Mouse (Mus musculus) v-Abl transformed pro-B cells (cell line): ENCODE data around the gene 2010315B03Rik.
"Not testable (repeated sequence)": the region's sequence is repeated elsewhere in the genome, so short reads cannot be mapped to it uniquely, and the experiment has no call there.

Source experiments
- in situ Hi-C, 2 experiments: fragments of 400-800 bp; cut with MboI; formaldehyde crosslinking; loops; one replicate each; pipeline ENCODE4 v1.15.1; 2025; ENCODE audit not compliant: unreplicated experiment in 2 of 2

Gene 2010315B03Rik

GRCm38 (mm10) chr9:124312171-124313142, at the start of gene 2010315B03Rik:
Gene 2010315B03Rik, minus strand, starts transcription at chr9:124312696.
- in situ Hi-C loops: no loop called here

DNA sequence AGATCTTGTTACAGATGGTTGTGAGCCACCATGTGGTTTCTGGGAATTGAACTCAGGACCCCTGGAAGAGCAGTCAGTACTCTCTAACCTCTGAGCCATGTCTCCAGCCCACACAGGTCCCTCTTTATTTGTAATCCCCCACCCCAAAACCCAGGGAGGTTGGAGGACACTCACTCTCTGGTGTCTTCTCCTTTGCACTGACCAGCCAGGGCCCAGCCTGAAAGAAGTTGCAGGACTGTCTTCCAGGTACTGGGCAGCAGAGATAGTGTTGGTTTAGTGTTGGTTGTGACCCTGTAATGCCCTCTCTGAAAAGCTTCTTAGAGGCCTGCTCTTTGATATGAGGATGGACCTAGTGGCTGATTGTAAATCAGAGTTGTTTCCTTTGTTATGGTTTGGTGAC, 994 bp downstream of the 2010315B03Rik start:
- in situ Hi-C loops: no loop called here

DNA sequence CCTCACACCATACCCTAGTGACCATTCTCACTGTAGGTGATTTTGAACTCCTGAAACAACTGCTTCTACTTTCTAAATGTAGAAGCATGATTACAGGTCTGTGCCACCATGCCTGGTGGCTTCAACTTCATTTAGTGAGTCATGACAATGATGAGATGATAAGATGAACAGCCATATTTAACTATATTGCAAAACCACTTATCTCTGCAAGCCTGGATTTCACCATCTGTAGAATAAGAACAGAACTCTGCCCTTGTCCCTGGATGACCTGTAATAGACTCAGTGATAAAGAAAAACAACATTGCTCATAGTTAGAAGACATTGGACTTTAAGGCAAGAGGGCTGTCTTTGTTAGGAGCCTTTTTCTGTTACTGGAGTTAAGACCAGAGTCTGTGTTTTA, 24.2 kb downstream of the 2010315B03Rik start:
- in situ Hi-C loops: no loop called here

GRCm38 (mm10) chr9:124281912-124282686, 30.4 kb downstream of the 2010315B03Rik start:
- in situ Hi-C loops: no loop called here

GRCm38 (mm10) chr9:124281448-124281791, 31.1 kb downstream of the 2010315B03Rik start:
- in situ Hi-C loops: no loop called here

DNA sequence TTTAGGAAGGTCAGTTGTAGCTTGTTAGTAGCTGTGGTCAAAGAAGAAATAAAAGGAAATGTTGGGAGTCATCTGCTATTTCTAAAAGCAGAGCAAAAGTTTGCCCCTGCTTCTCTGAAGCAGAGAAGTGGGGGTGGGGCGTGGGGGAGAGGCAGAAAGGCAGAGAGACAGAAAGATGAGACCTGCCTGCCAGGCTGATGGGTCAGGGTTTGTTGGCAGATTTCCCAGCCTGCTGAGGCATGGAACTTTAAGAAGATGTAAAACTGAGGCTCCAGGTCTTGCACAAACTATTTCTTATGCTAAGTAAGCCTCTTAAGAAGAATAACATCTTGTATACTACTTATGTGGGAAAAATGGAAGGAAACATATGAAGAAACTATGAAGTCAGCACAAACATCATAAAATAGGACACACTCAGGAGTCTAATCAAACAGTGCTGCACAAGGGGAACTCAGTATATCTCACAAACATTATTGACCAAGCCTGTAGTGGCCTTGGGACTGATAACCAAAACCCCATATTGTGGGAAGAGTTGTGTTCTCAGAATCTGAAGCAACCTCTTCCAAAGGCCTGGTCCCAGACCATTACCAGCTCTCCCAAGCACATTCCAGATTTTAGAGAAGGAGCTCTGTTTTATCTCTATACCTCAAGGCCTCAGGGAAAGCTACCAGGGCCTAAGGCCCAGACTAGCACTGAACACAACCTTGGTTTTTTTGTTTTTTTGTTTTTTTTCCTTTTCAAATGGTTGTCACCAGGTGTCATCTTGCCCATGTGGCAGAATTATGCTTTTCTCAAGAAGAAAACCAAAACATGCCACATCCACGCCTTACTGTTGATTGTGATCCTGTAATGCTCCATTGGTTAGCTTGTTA, 31.7 kb downstream of the 2010315B03Rik start:
- in situ Hi-C loops: no loop called here

DNA sequence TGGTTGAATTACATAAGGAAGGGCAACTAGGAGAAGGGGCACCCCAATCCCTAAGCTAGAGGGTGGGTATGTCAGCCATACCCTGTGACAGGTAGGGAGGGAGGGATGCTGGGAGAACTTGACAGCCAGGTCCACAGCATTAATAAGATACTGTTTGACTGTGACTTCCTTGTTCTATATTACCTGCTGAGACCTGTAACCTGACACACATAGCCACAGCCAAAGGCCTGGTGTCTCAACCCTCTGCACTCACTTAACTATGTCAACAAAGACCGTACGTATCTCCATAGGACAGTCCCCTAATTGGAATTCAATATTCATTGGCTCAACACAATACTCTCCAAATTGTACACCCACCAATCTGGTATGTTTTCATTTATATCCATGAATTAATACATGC, 33.2 kb downstream of the 2010315B03Rik start:
- in situ Hi-C loops: no loop called here

- in situ Hi-C loops: no loop called here
Observed at GRCm38 (mm10) chr9:124275064-124275463, 37.4 kb downstream of the 2010315B03Rik start.

DNA sequence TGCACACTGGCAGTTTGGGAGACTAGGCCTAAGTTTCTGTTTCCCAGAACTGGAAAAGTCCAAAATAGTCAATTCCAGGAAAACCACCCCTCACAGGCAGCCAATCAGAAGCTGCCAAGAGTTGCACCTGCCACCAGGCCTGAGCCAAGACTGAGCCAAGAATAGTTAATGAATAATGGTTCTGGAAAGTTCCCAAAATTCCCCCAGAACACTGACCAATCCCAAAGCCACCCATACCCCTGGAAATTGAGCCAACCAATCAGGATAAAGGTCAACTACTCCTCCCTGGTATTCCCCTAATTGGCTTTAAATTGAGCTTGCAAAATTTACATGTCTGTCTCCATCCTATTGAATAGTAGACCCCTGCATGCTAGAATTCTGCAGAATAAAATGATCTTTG, 39.3 kb downstream of the 2010315B03Rik start:
- in situ Hi-C loops: loop anchor here (5.0 kb wide), 1 partner anchor 54 kb away; no protein-coding TSS in a partner anchor

DNA sequence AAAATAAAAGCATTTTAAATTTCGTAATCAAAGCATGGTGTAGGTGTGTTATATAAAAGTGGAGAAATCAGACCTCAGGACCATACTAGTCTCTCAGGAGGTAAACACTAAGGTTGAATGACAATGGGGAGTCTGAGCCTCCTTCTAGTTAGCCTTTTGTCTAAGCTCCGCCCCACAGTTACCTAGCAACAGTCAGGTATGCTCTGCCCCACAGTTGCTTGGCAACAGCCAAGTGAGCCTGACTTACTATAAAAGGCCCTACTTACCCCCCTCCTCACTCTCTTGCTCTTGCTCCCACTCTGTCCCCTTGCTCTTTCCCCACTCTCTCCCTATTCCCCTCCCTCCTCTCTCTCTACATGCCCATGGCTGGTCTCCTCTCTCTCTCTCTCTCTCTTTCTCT, 44.6 kb downstream of the 2010315B03Rik start:
- in situ Hi-C loops: no loop called here

DNA sequence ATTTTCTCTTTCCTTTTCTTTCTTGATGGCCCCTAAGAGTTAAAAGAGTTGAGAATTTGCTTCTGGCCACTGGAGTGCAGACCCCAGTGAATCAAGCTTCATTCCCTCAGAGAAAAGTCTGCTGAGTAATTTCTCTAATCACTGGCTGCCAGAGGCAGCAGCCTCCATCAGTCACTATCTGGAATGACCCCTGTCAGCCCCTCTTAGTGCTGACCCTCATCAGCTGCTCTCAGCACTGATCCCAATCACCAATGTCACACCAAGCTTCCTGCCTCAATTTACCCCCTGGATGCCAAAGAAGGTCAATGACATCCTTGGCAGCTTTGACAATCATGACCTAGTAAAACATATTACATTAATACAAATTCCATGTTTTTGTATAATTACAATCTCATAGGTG, 45.0 kb downstream of the 2010315B03Rik start:
- in situ Hi-C loops: no loop called here

DNA sequence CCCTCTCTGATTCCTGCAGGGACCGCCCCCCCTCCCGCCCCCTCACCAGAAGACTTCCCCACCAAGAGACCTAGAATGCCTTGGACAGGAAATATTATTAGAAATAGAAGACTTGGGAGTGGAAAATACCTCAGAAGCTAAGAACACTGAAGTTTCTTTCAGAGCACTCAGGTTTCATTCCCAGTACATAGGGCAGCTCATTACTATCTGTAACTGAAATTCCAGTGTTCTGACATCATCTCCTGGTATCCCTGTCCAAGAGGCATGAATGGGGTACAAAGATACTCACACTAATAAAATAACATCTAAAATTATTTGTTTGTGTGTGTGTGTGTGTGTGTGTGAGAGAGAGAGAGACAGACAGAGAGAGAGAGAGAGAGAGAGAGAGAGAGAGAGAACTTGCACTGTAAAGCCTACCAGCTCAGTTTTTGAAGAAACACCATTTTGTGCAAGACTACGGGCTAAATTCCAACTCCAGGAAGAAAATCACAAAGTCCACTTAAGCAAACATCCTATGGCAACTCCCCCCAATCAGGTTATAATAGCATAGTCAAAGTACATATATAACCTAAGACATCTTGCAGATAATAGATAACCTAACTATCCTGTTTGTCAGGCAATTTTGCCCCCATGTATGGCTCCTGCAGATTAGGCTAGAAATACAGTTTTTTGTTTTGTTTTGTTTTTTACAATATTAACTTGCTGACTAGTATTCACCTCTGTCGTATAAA, 49.3 kb downstream of the 2010315B03Rik start:
- in situ Hi-C loops: no loop called here

- in situ Hi-C loops: no loop called here
Observed at GRCm38 (mm10) chr9:124258067-124258556, 54.4 kb downstream of the 2010315B03Rik start.

- in situ Hi-C loops: no loop called here
Observed at GRCm38 (mm10) chr9:124257200-124258066, 55.1 kb downstream of the 2010315B03Rik start.

DNA sequence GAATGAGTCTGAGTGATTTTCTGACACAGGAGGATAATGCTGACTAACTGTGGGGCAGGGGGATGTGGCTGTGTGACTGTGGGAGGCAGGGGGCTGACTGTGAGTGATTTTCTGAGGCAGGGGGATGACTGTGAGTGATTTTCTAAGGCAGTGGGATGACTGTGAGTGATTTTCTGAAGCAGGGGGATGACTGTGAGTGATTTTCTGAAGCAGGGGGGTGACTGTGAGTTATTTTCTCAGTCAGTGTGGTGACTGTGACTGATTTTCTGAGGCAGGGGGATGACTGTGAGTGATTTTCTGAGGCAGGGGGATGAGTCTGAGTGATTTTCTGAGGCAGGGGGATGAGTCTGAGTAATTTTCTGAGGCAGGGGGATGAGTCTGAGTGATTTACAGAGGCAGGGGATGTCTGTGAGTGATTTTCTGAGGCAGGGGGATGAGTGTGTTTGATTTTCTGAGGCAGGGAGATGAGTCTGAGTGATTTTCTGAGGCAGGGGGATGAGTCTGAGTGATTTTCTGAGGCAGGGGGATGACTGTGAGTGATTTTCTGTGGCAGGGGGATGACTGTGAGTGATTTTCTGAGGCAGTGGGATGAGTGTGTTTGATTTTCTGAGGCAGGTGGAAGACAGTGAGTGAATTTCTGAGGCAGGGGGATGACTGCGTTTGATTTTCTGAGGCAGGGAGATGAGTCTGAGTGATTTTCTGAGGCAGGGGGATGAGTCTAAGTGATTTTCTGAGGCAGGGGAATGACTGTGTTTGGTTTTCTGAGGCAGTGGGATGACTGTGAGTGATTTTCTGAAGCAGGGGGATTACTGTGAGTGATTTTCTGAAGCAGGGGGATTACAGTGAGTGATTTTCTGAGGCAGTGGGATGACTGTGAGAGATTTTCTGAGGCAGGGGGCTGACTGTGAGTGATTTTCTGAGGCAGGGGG, 56.0 kb downstream of the 2010315B03Rik start:
- in situ Hi-C loops: not testable (repeated sequence)

- in situ Hi-C loops: no loop called here
Observed at GRCm38 (mm10) chr9:124251438-124251837, 61.1 kb downstream of the 2010315B03Rik start.
